Mouse (Mus musculus) testis, postnatal 14 days (tissue): ENCODE results near the gene Pmf1.
A peak's percentile ranks its signal among the peaks of the same experiment; 100 is the strongest.
"Not testable (repeated sequence)": the region's sequence is repeated elsewhere in the genome, so short reads cannot be mapped to it uniquely, and the experiment has no call there.

Experiments used
- DNase-seq: peaks from one replicate; pipeline ENCODE4 v3.0.0; 2021; ENCODE audit warnings: low spot score

Gene Pmf1

GRCm38 (mm10) chr3:88437454-88437853 lies 27.3 kb upstream of the Pmf1 start:
- no peak for DNase-seq

- DNase-seq: peak; percentile 57
Measured at GRCm38 (mm10) chr3:88436395-88437201, 26.5 kb upstream of the Pmf1 start.

DNA sequence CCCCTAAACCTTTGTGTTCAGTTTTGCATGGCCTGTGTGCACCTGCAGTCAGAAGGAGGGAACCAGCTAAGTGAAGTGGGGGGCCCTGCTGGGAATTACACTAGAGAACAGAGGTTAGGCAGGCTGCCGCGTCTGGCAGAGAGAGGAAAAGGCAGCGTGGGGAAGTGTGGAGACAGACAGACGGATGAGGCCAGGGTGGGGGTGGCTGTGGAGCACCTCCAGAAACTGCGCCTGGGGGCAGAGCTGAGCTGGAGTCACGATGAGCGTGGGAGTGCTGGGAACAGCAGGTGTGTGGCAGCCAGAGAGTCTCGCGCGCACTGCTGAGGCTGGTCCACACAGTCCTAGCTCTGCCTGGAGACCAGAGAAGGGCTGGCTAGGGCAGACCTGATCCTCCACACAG lies 25.4 kb upstream of the Pmf1 start:
- no peak for DNase-seq

GRCm38 (mm10) chr3:88428639-88429038 lies 18.5 kb upstream of the Pmf1 start:
- not testable (repeated sequence) for DNase-seq

DNA sequence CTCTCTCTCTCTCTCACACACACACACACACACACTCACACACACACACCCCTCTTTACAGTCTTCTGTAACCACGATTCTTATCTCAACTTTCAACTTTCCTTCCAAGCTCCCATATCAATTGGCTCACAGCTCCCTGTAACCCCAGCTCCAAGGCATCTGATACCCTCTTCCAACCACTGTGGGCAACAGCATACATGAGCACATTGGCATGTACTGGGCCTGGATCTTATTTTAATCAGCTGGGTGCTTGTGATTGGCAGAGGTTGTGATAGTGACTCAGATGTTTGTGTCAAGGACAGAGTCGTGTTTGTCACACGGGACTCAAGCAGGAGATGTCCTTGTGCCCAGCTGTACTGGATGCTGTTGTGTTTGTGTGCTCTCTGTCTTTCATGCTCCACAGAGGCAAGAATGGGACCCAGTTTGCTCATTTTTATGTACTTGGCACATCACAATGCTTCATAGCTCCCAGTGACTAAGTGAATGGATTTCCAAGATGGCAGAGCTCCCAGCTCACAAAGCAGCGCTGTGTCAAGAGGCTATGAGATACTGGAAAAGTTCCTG lies 17.3 kb upstream of the Pmf1 start:
- DNase-seq: no peak

DNA sequence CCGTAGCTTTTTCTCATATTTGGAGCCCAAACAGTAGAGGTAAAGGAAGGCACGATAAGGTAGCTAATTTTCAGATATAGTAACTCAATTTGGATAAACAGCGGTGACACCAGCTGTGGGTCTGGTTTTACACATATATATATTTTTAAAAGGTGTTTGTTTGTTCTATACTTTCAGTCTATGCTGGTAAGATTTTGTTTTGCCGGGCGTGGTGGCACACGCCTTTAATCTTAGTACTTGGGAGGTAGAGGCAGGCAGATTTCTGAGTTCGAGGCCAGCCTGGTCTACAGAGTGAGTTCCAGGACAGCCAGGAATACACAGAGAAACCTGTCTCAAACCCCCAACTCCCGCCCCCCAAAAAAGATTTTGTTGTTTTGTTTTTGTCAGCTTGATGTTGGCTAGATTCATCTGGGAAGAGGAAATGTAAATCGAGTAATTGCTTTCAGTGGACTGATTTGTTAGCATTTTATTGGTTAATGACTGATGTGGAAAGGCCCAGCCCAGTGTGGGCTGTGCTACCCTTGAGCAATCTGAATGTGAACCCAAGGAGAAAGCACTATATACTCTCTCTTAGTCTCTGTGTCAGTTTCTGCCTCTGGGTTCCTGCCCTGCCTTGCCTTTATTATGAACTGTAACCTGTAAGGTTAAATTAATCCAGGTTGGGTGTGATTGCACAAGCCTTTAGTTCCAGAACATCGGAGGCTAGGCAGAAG lies 15.7 kb upstream of the Pmf1 start:
- DNase-seq: no peak

GRCm38 (mm10) chr3:88425330-88425689 lies 15.2 kb upstream of the Pmf1 start:
- no peak for DNase-seq

DNA sequence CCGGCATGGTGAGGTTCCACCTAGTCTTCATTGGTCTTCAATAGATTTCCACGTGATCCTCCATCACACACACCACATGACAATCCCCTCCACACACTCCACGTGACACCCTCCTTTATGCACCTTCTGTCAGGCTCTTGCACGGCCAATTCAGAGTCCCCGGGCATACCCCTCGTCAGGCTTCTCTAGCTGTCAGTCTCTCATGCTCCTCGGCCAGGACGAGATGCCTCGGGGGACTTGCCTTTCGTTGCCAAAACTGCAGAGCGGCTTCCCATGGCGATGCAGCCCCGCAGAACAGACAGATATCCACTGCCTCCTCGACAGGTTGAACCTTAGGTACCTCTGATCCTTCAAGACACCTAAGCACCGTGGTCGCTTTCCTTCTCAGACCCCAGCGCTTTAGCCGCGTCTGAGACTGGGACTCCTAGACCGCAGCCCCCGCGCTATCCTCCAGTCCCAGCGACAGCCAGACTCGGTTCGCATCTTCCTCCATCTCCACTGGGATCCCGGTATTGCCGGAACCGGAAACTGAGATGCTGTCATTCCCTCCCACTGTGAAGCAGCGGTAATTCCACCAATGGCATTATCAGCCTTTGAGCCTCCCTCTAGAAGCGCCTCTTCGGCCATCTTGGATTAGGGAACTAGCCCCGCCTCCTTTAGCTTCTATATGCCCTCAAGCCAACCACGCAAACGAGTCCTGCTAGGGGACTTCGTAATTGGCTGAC lies 14.6 kb upstream of the Pmf1 start, which contains the start of gene Slc25a44:
Gene Slc25a44 (minus strand): TSS at position 535 of the 725 bp plus-strand sequence.
- DNase-seq: peak; percentile 92

GRCm38 (mm10) chr3:88422020-88422720 lies 12.0 kb upstream of the Pmf1 start:
- DNase-seq: no peak

GRCm38 (mm10) chr3:88420771-88421170 lies 10.6 kb upstream of the Pmf1 start:
- DNase-seq: no peak

GRCm38 (mm10) chr3:88418016-88418415 lies 7.9 kb upstream of the Pmf1 start:
- DNase-seq: no peak

- no peak for DNase-seq
Measured at GRCm38 (mm10) chr3:88415668-88416067, 5.5 kb upstream of the Pmf1 start.

DNA sequence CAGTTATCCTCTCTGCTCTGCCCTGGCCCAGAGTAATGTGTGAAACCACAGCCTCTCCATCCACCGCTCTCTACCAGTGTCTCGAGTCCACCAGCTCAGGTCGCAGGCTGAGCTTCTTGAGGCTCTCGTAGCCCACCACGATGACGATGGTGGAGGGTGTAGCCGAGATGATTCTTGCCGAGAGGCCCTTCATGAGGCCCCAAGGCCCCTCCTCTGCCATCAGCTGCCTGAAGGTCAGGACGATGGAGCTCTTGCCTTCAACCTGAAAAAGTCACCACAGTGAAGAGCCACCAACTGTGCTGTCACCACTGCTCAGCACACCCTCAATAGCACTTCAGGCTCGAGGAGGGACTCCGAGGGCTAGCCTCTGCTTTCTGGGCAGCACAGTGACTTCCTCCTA lies 2.5 kb upstream of the Pmf1 start:
- no peak for DNase-seq

GRCm38 (mm10) chr3:88411681-88412080 lies 1.6 kb upstream of the Pmf1 start:
- no peak for DNase-seq

DNA sequence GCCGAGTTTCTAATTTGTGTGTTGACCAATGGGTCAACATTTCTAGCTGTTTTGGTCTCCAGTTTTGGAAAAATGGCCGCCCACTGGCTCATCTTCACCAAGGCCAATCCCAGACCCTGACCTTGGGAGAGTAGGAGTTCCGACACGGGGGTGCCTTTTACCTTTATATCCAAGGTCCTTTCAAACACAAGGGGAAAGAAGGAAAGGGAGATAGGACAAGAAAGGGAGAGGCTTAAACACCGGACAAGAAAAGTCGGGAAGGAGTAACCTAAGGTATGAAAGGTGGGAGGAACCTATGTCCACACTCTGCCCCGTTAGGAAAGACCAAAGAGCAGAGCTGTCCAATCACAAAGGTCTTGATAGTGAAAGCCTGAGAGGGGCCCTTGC lies 507 bp upstream of the Pmf1 start:
- DNase-seq: no peak

GRCm38 (mm10) chr3:88408953-88409352 lies 1.2 kb downstream of the Pmf1 start:
- DNase-seq: no peak

GRCm38 (mm10) chr3:88407529-88407928 lies 2.6 kb downstream of the Pmf1 start:
- DNase-seq: no peak

DNA sequence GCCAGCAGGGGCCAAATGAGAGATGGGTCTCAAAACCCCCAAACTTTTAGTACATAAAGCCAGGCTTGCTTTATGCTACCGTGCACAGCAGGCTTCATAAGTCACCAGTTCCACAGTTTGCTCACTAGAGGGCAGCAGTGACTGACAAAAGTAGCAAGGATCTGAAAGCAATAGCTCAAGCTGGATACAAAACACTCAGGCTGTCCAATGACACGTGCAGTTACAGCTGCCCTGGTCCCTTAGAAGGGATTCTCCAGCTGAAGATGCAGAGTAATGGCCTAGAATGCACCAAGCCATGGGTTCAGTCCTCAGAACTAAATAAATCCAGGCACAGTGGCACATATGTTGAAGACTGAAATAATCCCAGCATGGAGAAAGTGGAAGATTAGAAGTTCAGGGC lies 3.0 kb downstream of the Pmf1 start:
- peak; percentile 49 for DNase-seq

DNA sequence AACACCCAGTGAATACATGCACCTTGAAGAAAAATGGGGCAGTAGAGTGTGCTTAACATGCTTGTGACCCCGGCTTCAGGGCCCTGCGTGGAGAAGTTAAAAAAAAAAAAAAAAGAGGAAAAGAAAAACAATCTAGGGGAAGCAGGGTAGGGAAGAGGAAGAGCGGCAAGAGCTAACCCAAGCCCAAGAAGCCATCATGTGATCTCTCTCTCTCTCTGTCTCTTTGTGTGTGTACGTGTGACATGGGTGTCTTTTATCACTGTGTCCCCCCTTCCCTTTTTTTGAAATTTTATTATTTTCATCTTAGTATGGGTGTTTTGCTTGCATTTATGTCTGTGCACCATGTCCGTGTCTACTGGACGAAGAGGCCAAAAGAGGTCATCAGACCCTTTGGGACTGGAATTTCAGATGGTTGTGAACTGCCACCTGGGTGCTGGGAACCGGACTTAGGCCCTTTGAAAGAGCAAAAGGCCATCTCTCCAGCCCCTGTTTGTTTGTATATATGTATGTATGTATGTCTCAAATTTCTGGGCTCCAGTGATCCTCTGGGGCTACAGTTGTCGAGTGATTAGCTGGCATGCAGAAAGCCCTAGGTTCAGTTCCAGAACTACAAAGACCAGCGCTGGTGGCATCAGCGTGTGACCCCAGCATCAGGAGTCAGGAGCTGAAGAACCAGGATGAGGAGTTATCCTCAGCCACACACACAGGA lies 6.5 kb downstream of the Pmf1 start:
- DNase-seq: no peak

- no peak for DNase-seq
Measured at GRCm38 (mm10) chr3:88398666-88399065, 11.5 kb downstream of the Pmf1 start.

GRCm38 (mm10) chr3:88395742-88396141 lies 14.4 kb downstream of the Pmf1 start:
- DNase-seq: no peak
